Mouse (Mus musculus) testis, adult 2 months (tissue): ENCODE measurements around the gene Akr1d1. TPM values are rescaled to one million over a fixed set of nuclear protein-coding genes. Genes with fewer than 3 reads are reported as not detected.

Experiments used
- H3K27ac ChIP-seq: fragments of 200-500 bp; 2 replicates; pipeline ENCODE4 v1.5.1; 2012; ENCODE audit warnings: low read depth, low read length; ENCODE audit not compliant: control insufficient read depth, insufficient read depth
- H3K27me3 ChIP-seq: fragments of 200-500 bp; 2 replicates; pipeline ENCODE4 v1.6.1; 2012; ENCODE audit warnings: mild to moderate bottlenecking, low read length, moderate library complexity; ENCODE audit not compliant: control insufficient read depth, insufficient read depth
- H3K36me3 ChIP-seq: fragments of 200-500 bp; 2 replicates; pipeline ENCODE4 v1.6.1; 2012; ENCODE audit warnings: mild to moderate bottlenecking, low read length; ENCODE audit not compliant: control insufficient read depth, insufficient read depth
- H3K4me1 ChIP-seq: fragments of 200-500 bp; 2 replicates; pipeline ENCODE4 v1.6.1; 2012; ENCODE audit warnings: low read length; ENCODE audit not compliant: control insufficient read depth, insufficient read depth
- H3K4me3 ChIP-seq: fragments of 200-500 bp; 2 replicates; pipeline ENCODE4 v1.5.1; 2012; ENCODE audit warnings: low read depth, mild to moderate bottlenecking, low read length, moderate library complexity, mixed read lengths; ENCODE audit not compliant: control insufficient read depth
- CTCF ChIP-seq: fragments of 200-500 bp; IDR thresholded peaks from 2 replicates; pipeline ENCODE4 v1.5.1; 2012; ENCODE audit warnings: low read depth, mild to moderate bottlenecking, inconsistent platforms, low read length, moderate library complexity; ENCODE audit not compliant: control insufficient read depth, insufficient read depth, insufficient replicate concordance
- POLR2A ChIP-seq: fragments of 200-500 bp; IDR thresholded peaks from 2 replicates; pipeline ENCODE4 v1.6.1; 2012; ENCODE audit warnings: low read depth, mild to moderate bottlenecking, inconsistent platforms, low read length, moderate library complexity; ENCODE audit not compliant: control insufficient read depth
- polyA plus RNA-seq: library from polyadenylated mRNA; depleted of rRNA; stranded (reverse); fragments of >200 nt; gene quantifications from 2 replicates; pipeline ENCODE4 v1.2.3, GENCODE M21; 2012; rRNA removed

Gene Akr1d1
- polyA plus RNA-seq, 1 experiment: not detected

- Histone ChIP-seq H3K27ac (no peak overlapping the region), H3K4me3 (no peak overlapping the region)
- TF ChIP-seq CTCF (no peak), POLR2A (no peak)
Measured at GRCm38 (mm10) chr6:37617431-37618011, 87.5 kb downstream of the Akr1d1 start.

More at GRCm38 (mm10) chr6:37617431-37618011, 87.5 kb downstream of the Akr1d1 start:
- Histone ChIP-seq H3K27me3 (no peaks in the 10 kb centered on the region), H3K4me1 (no peaks in the 10 kb centered on the region), H3K36me3 (no peaks in the 10 kb centered on the region)

Other genes starting within 250 kb of the Akr1d1 start
- gene Dgki, start 230.0 kb upstream of the Akr1d1 start, polyA plus RNA-seq: 0.10 and 0.34 TPM in 2 replicates
- 2.0 and 2.1 TPM in 2 replicates for gene Creb3l2, start 88.0 kb upstream of the Akr1d1 start, polyA plus RNA-seq